Mouse (Mus musculus): ENCODE data around the gene Tmem273.

- TF ChIP-seq POLR2A (IDR thresholded peaks at IDR 0.05; ENCODE audit: insufficient read length, low read depth) (no peak), MAX (IDR thresholded peaks at IDR 0.05; ENCODE audit: low read depth) (no peak), E2F4 (IDR thresholded peaks at IDR 0.05; ENCODE audit: insufficient read depth) (no peak), SRF (IDR thresholded peaks at IDR 0.05; ENCODE audit: control insufficient read depth, insufficient read length, low read depth) (no peak), TCF3 (IDR thresholded peaks at IDR 0.05; ENCODE audit: insufficient read length, low read depth) (no peak), USF1 (IDR thresholded peaks at IDR 0.05; ENCODE audit: low read depth) (no peak), POLR2AphosphoS2 (IDR thresholded peaks at IDR 0.05; ENCODE audit: insufficient read length, low read depth) (no peak), MYOG (IDR thresholded peaks at IDR 0.05; ENCODE audit: control insufficient read depth in 1 of 3, insufficient read depth in 1 of 3, insufficient read length in 2 of 3, low read depth in 2 of 3) (no peak), TCF12 (IDR thresholded peaks at IDR 0.05; ENCODE audit: insufficient read depth, poor library complexity, severe bottlenecking) (no peak)
Observed at GRCm38 (mm10) chr14:32833847-32834246, 48.1 kb downstream of the Tmem273 start, which contains the start of gene Fam170b.

Measured in myocyte (in vitro differentiated cells).